Mouse (Mus musculus): ENCODE data around the gene Il17rc.
A peak's percentile ranks its signal among the peaks of the same experiment; 100 is the strongest.

Il17rc gene

DNA sequence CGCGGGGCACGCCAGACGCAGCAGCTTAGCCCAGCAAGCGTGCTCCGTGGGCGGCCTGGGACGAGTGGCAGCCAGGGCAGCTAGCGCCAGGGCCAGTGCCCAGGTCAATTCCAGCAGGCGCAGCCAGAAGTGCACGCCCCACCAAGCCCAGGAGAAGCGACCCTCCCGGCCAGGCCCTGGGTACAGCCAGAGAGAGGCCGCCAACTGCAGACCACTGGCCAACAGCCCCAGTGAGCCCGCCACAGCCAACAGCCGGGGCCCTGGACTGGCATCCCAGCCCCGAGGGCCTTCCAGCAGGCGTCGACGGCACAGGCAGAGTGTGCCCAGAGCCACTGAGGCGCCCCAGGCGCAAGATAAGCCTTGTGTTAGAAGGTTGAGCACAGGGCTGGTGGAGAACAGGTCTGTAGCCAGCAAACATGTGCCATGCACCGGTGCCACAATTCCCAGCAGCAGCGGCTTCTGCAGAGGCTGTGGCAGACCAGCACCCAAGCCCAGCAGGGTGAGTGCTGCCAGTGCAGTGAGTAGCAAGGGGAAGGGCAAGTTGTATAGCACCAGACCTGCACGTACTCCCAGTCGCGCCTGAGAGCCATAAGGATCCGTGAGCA is 23.9 kb downstream of the Il17rc start:
- DNase-seq (ENCODE audit: low spot score): no peak

DNA sequence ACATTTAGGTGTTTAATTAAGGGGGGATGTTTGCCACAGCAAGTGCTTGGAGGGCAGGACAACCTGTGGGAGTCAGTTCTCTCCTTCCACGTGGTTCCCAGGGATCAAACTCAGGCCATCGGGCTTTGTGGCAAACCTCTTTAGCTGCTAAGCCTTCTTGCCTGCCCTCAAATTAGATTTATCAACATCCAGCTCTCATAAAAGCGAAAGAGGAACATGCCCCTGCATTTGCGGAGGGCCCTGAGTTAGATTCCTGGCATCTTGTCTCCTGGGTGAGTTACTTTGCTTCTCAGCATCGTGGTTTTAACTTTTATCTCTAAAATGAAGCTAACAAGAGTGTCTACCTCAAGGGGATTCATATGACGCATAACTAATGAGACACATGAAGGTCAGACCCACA is 28.1 kb downstream of the Il17rc start:
- no peak for DNase-seq (ENCODE audit: low spot score)

DNA sequence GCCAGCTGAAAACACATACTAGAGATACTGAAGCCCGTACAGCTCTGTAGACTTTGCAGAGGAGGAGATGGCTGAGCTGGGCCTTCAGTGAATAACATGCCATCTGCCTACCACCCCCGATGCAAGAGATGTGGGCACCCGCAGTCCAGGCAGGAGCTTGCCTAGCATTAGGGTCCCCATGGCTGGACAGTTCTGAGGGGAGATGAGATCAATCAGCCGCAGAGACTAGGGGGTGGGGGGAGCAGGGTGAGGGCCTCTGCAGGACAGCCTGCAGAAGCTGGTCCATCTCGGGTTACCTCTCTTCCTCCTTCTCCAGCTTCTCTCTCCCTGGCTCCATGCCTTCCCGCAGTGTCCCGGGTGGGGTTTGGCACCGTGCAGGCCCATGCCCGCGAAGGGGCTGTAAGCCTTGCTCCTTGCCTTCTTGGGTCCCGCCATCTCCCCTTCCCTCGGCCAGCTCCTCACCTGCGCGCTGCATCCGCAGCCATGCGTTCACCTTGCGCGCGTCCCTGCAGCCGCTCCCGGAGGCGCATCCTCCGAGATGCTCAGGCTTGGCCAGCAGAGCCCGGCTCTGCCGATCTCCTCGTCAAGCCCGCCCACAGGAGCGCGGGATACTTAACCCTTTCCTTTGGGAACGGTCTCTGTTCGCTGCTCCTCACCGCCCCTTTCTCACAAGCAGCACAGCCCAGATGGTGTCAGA is 30.3 kb downstream of the Il17rc start, which contains the start of gene Prrt3:
Gene Prrt3 (minus strand): TSS at position 544 of the 697 bp plus-strand sequence.
- DNase-seq (ENCODE audit: low spot score): no peak

DNA sequence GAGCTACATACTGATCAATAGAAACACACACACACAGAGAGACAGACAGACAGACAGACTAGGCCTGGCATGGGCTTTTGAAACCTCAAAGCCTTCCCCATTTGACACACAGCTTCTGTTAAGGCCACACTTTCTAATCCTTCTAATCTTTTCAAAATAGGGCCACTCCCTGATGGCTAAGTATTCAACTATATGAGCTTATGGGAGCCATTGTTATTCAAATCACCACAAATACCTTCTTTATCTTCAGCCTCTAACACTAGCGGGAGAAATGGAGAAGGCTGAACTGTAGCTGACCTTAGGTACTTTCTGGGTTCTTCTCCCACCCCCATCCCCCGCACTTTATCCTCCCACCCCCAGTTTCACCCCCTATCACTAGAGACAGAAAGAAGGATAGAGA is 31.6 kb downstream of the Il17rc start:
- no peak for DNase-seq (ENCODE audit: low spot score)

DNA sequence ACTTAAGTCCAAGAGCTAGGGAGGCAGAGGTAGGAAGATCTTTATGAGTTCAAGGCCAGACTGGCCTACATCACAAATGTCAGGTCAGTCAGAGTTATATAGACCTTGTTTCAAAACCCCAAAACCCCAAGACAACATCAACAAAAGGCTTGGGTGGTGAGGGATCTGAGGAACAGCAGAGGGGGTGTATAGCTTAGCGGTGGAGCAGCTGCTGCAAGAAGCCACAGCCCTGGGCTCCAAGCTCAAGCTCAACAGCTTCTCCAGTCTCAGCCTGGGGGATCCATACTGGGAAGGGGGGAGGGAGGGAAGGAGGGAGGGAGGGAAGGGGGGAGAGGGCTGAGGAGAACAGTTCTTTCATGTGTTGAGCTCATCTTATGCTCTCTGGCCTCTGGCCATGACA is 34.5 kb downstream of the Il17rc start:
- DNase-seq (ENCODE audit: low spot score): no peak

DNA sequence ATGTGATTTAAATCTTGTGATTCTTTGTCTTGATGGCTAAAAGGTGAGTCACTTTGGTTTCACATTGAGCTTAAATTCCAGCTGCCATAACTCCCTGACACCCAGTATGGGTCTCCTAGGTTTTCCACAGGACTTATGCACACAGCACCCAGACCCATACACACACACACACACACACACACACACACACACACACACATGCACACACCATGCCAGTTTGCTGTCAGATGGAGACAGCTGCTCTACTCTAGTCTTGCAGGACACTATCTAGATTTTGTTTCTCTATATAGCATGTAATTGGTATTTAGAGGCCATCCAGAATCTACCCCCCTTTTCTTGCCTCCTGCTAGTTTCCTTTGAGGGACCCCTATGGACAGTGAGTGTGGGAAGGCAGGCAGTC is 35.9 kb downstream of the Il17rc start:
- DNase-seq (ENCODE audit: low spot score): no peak

DNA sequence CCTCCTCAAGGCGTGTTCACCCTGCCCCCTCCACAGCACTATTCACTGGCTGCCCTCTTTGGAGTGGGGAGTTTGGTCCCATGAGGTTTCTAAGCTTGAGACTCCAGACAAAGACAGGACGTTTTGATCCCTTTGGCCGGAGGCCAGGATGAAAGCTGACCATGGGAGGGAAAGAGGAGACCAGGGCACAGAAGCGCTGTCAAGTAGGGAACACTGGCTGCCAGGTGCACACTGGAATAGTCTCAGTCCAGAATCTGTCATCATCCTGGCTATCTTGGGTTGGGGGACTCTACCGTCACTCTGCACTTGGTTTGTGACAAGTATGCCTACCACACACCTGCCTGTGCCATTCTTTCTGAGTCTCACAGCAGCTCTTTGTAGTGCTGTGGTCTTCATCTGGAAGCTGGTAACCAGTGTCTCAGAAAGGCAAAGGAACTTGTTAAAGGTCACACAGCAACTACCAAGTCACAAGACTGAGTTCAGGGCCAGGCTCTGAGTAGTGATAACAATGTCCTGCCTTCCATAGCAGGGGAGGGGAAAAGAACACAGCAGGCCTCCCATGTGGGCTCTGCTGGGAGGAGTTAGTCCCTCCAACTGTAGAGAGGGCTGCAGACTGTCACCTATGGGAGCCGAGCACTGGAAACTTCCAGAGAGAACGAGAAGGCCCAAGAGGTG is 37.2 kb downstream of the Il17rc start:
- peak; percentile 58 for DNase-seq (ENCODE audit: low spot score)

DNA sequence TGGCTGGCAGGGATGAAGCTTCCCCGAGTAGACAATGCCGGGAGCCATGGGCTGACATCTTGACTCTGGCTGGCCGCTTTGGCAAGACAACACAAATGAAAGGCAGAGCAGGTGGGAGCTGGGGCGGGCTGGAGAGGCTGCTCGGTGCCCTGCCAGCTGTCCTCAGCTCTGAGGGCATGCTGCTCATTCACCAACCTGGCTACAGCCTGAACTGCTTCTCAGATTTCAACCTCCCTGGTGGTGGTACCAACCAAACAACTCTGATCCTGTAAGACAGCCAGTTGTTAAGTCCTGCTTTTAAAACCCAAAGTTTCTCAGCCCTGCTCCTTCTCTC is 37.7 kb downstream of the Il17rc start:
- no peak for DNase-seq (ENCODE audit: low spot score)

DNA sequence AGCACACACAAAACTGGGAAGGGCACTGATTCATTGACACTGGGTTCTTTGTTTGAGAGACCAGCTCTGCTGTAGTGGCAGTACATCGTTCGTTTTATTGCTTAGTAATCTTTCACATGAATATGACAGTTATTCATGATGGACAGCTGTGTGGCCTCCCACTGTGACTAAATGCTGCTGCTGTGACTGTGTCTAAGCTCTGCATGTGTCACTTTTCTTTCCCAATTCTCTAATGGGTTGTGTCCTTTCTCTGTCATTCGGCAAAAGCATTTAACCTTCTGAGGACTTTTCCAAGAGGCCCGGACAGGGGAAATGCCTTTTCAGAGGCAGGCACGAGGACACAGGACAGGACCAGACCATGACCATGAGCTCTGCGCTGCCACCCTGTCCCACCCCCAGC is 42.7 kb downstream of the Il17rc start:
- no peak for DNase-seq (ENCODE audit: low spot score)

DNA sequence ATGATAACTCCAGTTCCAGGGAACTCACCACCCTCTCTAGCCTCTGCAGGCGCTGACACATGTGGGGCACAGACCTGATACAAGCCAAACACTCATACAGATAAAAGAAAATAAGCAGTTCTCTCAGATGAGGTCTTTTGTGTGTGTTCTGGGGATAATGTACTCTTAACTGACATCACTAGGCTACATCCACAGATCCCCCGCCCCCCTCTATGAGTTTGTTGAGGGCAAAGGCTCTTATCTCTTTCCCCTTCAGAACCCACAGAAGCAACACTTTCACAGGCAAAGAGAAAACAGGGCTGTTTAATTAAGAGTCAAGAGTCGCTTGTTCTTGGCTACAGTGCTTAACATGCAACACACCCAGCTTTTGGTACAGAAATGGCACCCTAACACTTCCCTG is 43.4 kb downstream of the Il17rc start:
- no peak for DNase-seq (ENCODE audit: low spot score)

DNA sequence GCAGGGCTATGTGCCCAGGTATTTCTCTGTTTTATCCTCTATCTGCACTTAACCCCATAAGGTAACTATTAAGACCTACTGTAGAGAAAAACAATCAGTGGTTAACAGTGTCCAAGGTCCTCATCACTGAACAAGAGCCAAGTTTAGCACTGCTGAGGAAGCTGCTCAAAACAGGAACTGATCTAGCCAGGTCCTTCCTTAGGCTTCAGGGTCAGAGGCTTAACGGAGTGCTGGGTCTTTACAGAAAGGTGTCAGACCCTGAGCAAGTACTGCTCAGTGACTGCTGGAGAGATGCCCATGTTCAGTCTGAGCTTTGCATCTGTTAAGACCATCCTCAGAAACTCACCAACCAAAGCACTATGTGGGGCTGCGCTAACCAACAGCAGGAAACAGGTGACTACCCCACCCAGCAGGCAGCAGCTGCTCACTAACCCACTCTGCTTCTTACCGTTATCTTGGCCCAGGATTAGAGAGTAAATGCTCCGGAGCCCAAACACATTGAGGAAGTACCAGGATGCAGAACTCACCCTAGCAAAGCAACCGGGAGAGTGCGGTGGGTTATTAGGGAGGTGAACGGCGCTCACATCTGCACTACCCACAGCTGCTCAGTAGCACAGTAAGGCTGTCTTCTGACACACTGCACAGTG is 46.3 kb downstream of the Il17rc start:
- DNase-seq (ENCODE audit: low spot score): no peak

DNA sequence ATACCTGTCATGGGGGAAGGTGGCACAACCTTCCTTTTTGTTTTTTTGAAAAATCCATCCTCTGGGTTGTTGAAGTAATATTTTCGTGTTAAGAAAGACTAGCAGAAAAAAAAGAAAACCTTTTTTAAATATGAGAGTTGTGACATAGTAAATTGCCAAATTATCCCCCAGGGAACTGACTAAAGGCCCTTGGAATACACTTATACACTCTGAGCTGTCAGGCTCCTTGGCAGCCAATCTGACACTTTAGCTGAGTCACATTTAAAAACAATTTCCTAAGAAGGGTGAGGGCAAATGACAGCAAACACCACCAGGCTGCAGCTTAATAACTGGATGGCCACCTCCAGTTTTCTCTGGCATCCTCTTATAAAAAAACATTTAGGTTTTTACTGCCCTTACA is 51.1 kb downstream of the Il17rc start:
- no peak for DNase-seq (ENCODE audit: low spot score)

DNA sequence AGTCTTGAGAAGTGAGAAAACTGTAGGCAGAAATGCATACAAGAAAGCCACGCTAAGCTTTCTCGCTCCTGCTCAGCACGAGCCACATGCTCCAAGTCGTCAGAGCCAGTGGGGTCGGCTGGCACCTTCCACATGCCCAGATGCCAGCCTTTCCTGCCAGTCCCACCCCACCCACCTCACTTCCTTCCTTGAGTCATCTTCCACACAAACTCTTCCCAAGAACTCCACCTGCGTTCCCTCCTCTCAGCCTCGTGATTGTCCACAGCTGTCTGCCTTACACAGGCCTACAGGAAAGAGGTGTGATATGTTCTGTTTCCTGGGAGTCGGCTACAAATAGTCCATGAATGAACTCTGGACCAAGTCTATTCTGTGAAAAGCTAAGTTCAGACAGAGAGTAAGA is 52.2 kb downstream of the Il17rc start:
- DNase-seq (ENCODE audit: low spot score): no peak

DNA sequence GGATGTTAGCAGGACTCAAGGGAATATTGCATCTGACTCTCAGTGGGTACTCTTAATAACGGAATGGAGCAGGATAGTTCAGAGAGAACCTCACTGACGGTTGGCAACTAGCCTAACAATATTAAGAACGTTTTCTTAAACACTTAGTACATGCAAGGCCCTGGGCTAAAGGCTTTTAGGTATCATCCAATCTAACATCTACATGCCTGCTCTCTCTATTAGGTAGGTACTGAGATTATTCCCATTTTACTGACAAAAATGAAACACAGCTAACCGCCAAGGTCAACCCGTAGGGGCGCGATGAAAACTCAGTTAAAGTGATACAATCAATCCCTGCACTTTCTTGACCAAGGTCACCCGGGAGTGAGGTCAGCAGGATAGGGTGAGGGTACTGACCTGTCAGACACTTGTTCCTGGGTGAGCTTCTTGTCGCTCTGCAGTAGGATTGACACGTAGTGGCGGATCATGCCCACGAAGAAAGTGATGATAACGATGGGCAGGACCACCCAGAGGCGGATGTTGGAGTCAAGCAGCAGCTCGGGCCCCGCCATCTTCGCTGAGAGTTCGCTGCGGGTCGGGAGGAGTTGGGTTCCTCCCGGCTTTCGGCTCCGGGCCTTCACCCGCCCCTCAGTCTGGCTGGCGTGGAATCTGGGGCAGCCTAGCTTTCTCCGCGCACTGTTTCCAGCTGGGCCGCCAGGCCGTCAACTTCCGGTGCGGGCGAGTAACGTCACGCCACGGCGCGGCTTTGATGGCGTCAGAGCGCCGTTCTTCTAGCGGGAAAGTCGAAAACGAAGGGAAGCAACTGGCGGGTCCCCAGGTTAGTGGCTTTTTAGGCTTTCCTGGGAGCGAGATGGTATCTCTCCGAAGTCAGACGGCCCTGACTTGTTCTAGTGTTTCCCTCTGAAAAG is 60.0 kb downstream of the Il17rc start, which contains the start of the genes Emc3 and Fancd2:
Gene Emc3 (minus strand): TSS at position 721 of the 908 bp plus-strand sequence.
Gene Fancd2 (plus strand): TSS at position 751 of the 908 bp plus-strand sequence.
- DNase-seq (ENCODE audit: low spot score): peak; percentile 97

DNA sequence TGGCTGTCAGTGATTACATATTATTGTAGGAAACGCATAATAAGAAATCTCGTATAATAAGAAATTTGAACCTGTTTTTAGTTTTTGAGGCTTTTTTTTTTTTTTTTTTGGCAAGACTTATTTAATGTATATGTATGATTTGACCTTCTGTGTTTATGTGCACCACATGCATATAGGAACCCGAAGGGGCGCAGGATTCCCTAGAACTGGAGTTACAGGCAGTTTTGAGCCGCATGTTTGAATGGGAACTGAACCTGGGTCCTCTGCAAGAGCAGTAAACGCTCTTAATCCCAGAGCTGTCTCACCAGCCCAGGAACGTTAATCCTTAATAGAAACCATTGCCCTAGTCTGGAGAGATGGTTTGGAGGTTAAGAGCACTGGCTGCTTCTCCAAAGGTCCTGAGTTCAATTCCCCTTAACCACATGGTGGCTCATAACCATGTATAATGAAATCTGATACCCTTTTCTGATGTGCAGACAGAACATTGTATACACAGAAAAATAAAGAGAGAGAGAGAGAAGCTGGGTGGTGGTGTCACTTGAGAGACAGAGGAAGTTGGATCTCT is 60.7 kb downstream of the Il17rc start:
- DNase-seq (ENCODE audit: low spot score): no peak
